Mouse (Mus musculus) heart, adult 18-20 months (tissue): ENCODE measurements at regions not wholly inside any gene's neighbourhood (a gene's known extent, or its start where the extent isn't known, plus 50 kb on each side); places are given as distances from the start of the nearest gene placed in this dataset.

ENCODE experiments used
- DNase-seq, 2 experiments: peaks; one replicate each; pipeline ENCODE4 v3.0.0; 2021 to 2022; ENCODE audit warnings: mixed read lengths in 1 of 2

DNA sequence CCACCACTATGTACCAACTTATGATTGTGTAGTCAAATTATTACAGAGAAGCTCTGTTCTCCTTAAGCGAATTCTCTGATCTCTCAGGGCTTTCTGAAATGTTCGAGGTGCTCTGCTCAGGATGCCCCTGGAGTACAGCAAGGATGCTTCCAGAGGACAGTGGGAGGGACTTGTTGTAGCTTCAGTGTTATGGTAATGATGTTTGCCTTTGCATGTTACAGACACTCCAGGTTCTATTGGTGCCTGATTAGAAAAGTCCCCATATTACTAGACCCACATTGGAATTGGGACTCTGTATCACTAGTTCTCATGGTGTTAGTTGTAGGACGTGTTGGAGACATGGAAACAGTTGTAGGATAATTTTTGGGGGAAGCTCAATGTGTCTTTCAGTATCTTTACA, 96.0 kb downstream of the Epdr1 start:
- no peak for DNase-seq

DNA sequence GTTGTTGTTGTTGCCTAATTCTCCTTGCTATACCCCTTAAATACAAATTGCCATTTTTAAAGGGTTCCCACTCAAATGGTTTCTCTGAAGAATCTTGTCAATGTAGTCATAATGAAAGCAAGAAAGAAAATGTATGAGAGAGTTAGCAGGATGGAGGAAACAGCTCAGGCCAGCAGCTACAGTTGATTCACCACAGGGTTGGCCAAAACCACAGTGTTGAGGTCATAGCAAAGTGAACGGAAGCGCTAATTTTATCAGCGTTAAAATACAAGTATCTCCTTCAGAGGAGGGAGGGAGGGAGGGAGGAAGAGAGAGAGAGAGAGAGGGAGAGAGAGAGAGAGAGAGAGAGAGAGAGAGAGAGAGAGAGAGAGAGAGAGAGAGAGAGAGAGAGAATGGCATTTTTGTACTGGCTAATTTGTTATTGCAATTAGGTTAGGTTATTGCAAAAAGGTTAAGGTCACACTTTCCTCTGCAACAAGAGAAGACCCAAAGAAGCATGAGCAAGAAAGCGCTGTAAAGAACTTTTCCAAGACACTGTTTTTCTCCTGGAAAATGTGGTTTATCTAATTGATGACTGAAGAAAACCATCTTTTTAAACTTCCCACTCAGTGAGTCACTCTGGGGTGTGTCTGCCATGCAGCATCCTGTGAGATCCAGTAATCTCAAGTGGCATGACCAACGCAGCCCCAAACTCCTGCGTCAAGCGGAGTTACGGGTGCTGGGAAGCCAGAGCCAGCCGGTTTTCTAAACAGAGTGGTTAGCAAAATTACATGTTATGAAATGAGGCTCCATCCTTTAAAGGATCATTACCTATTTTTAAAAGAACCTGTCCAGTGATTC, 101.6 kb downstream of the Epdr1 start:
- no peak for DNase-seq

DNA sequence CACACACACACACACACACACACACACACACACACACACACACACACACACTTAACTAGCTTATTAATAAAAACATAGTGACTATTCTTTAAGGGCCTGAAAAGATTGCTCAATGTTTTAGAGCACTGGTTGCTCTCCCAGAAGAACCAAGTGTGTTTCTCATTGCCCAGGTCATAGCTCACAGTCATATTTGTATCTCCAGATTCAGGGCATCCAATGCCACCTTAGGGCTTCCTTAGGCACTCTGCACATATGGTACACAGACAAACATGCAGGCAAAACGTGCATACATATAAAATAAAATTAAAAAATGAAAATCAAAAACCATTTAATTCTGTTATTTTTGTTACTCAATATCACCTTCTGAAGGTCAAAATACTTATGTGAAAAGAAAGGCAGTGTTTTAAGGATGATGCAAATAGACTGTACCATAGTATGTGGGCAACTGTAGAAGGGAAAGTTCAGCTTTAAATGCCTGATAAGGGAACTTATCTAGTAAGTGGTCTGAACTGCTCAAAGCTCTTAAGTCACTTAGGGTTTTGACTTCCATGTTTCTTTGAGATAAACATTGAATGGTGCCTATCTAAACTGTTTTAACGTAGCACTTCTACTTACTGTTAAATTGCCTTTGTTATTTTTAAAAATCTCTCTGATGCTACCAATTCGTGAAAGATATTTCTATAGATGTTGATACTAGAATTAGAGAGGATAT, 104.7 kb downstream of the Epdr1 start:
- DNase-seq = no peak

DNA sequence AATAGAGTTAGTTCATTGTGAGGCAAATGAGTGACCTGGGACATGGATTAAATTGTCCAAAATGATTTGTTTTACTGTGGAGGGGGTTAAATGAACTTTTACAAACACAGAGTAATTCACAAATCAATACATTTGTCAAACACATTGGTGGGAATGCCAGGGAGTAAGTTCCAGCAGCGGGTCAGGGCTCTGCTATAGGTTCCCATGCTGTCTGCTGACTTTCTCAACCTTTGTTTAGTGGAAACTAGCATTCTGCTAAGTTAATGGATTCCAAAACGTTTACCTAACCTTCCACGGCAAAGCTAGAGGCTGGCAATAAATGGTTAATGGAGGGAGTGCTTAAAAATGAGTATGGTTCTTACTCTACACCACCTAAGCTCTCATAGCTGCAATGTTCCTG, 110.9 kb upstream of the Stard3nl start:
- DNase-seq = no peak

DNA sequence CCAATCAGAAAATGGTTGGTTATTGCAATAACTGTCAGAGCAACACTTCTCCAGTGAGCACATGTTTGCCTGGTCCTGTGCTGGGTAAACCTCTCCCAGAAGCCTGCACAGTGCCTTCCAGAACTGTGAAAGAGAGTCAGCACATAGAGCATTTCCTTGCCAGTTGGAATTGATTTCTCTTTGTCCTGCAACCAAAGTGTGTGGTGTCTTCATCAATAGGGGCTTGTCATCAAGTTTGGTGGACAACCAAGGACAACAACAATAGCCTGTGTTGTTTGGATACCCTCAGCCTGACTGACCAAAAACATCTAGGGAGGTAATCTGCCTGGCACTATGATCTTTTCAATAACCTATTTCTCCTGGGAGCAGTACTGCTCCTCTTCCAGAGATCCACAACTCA, 108.6 kb upstream of the Stard3nl start:
- no peak for DNase-seq

DNA sequence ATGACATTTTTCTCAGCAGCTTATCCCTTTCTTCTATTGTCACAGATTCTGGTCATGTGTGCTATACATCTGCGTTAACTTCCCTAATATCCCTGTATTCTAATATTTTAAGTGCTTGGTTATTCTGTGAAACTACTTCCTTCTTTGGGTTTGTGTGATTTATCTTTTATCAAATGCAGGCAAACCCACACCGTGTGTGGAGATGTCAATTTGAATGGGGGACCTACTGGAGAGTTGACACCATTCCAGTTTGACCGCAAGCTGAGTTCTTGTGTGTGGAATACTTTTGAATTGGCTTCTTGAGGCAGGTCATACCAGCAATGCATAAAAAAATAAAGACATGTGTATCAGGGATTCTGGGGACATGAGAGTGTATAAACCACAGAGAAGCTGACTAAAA, 86.6 kb upstream of the Stard3nl start:
- no peak for DNase-seq

DNA sequence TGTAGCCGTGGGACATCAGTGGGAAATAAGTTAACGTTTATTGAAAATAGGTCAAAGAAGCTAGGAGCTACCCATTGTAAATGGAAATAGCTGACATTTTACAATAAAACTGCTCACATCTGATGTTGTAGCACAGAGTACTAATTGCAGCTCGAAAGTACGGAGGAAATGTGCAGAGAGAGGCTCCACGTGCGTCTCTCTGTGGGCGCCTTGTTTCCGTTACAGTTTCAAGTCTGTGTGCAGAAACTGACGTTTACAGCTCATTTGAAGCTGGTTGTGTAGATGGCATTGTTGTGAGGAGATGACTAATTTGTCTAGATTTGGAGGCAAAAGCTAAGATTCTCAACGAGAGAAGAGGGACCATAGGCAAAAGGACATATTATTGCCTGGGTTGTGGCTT, 78.4 kb upstream of the Stard3nl start:
- DNase-seq = no peak

DNA sequence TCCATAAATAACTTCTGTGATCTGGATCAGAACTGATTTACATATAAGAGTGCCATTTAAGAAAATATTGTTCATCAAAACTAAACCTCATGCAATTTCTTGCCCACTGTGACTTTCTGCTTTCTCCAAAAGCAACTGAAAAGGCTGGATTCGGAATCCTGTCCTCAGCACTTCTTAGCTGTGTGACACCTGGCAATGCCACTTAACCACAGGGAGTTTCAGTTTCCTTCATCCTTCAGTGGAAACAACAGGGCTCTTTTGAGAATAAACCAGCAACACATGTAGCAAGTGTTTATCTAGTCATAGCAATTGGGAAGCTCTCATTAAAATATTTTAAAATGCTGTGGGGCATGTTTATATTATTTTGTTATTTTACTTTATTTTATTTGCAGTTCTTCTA, 75.1 kb upstream of the Stard3nl start:
- DNase-seq = no peak

DNA sequence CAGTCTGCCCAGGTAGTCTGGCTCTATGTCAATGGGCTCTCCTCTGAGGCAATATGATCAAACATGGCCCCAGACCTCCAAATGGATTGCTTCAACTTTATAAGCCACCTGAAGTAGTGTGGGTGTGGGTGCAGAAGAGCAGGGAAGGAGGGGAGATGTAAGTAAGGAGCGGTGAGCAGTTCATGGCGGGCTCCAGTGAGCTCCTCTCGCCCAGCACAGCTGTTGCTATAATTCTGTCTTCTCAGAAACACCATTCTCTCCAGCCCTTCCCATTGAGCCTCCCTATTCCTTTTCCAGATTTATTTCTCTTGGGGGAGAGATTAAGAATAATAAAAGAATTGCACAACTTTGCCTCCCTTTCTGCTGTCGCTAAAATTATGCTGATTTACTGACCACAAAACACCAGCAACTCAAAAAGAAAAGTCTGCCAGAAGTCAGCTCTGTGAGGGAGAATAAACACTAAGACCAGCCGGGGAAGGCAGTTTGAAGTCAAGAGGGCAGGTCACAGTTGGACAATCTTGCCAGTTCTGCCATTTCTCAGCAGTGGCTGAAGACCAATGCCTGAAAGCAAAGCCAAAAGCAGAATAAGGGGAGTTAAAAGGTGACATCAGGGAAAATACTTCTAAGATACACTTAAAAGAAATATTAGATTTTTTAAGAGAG, 71.3 kb upstream of the Stard3nl start:
- peak in 1 of 2 experiments; percentile 1 for DNase-seq

DNA sequence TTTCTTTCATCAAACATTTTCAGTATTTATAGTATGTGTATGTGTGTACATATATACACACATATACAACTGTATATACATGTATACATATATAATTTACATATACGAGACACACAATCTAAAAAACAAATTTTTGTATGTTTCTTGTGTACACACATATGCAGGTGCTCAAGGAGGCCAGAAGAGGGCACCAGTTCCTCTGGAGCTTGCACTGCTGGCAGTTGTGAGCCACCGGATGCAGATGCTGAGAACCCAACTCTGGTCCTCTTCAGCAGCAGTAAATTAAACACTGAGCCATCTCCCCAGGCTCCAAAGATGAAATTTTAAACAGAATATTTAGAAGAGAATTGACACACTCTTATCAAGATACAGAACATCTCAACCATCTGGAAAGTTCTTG, 67.4 kb upstream of the Stard3nl start:
- DNase-seq = no peak

DNA sequence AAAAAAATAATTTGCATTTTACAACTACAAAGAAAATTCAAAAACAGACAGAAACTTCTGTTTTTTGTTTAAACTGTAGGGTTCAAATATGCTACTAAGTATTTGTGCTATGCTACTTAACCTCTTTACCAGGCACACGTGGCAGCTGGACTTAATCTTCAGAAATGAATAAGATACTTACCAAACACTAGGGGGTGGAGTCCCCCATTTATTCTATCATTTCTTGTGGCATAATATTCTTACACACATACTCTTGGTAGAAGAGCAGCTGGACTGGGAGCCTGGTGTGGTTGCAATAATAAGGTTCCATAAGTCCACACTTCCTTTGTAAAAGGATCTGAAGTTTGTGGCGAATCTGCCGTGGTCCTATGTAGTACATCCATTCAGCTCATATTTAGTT, 53.8 kb upstream of the Stard3nl start:
- DNase-seq = no peak
